Mouse (Mus musculus) megakaryocyte, embryonic 14.5 days (primary cell): ENCODE measurements at regions not wholly inside any gene's neighbourhood (a gene's known extent, or its start where the extent isn't known, plus 50 kb on each side); places are given as distances from the start of the nearest gene placed in this dataset.

Experiments
- FLI1 ChIP-seq: IDR thresholded peaks from 2 replicates; pipeline ENCODE4 v1.6.1; 2012; ENCODE audit warnings: low read length, inconsistent platforms, mixed read lengths
- GATA1 ChIP-seq: IDR thresholded peaks from 3 replicates; pipeline ENCODE4 v1.6.1; 2012; ENCODE audit warnings: mixed read lengths, low read length, inconsistent platforms, borderline replicate concordance

DNA sequence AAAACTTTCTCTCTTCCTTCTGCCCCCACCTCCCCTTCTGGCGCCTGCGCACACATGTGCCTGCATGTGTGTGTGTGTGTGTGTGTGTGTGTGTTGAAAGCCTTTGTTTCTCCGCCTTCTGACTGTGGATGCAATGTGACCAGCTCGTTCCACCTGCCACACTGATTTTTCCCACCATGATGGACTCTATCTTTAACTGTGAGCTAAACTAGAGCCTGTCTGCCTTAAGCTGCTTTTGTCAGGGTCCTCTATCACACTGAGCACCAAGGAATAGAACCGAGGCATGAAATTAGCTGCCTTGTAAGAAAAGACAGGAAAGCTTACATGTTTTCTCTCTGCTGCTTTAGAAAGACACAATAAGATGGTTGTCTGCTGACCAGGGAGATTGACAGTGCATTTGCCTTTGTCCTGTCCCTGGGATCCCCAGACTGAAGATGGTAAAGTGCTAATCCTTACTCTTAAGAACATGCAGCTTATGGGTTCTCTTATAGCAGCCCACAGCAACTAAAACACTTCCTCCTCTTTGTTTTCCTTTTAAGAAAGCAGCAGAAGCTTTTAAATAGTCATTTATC lies 1468.7 kb downstream of the Slc22a22 start:
- TF ChIP-seq GATA1: no peak
- no peak for TF ChIP-seq FLI1
